Mouse (Mus musculus): ENCODE data around the gene Pusl1.

- no peak for TF ChIP-seq CTCF (IDR thresholded peaks at IDR 0.05; ENCODE audit: extremely low read depth, insufficient read length, insufficient replicate concordance, low read depth, low read length)
- no peak for TF ChIP-seq POLR2A (IDR thresholded peaks at IDR 0.05; ENCODE audit: low read depth, low read length)
Observed at GRCm38 (mm10) chr4:155891011-155891471, 540 bp downstream of the Pusl1 start.

All from small intestine, adult 2 months (tissue).